ENCODE assay signal across 21 mouse cellular contexts in genomic region chr2:72970302-72970701, GRCm38 (mm10). TPM values are rescaled to one million over a fixed set of nuclear protein-coding genes. Genes with fewer than 3 reads are reported as not detected.
DNase-seq lines count a peak whose midpoint lies in the region; ATAC-seq and TF ChIP-seq lines count a peak whose summit lies in the region.
"Had no signal": no experiment of that assay in that cellular context is flagged by ENCODE, and none has a peak within 500 bp of the region (broad histone marks: within the 10 kb centered on the region; RNA-seq: fewer than 3 reads in every experiment).

No protein-coding gene starts in this region.

- no peak overlapping the region for H3K27ac ChIP-seq in kidney, postnatal 0 days
- H3K27ac ChIP-seq in kidney, embryonic 14.5 days (ENCODE audit: low read depth, low read length): no peak overlapping the region
- H3K27ac ChIP-seq: embryonic facial prominence, embryonic 15.5 days; hindbrain, embryonic 15.5 days; limb, embryonic 12.5 days; lung, embryonic 15.5 days had no signal

- in situ Hi-C loops in Patski (cut with MboI; ENCODE audit: low pct_unique_long_range_greater_than_20kb): no loop called here

- H3K4me2 ChIP-seq in kidney, postnatal 0 days (ENCODE audit: low read length): no peak overlapping the region
- H3K4me2 ChIP-seq in kidney, embryonic 14.5 days (replicated peaks; ENCODE audit: low read depth, low read length): no peak overlapping the region
- H3K4me2 ChIP-seq: embryonic facial prominence, embryonic 15.5 days; hindbrain, embryonic 15.5 days; limb, embryonic 12.5 days; lung, embryonic 15.5 days had no signal

- DNase-seq in kidney, postnatal 0 days (ENCODE audit: low spot score): no peak
- DNase-seq in 416B (ENCODE audit: low read depth) (peak; percentile 79), Patski (ENCODE audit: low read depth, low spot score) (no peak)
- no peak for DNase-seq in cerebellum, adult 9-11 months
- DNase-seq in ovary, postnatal 36 days (ENCODE audit: low spot score): no peak
- DNase-seq: cerebellum, adult 11 months; kidney, adult 9 months; right cerebral cortex, postnatal 25 days had no signal

- no peaks in the 10 kb centered on the region for H3K4me1 ChIP-seq in kidney, postnatal 0 days (replicated peaks; ENCODE audit: insufficient read depth, low read length)
- H3K4me1 ChIP-seq in kidney, embryonic 14.5 days (ENCODE audit: control insufficient read depth, insufficient read depth, low read length): peaks cover 4% of the 10 kb centered on the region; the same call in 1 of the 2 replicates

- no peak overlapping the region for H3K4me3 ChIP-seq in kidney, postnatal 0 days (replicated peaks; ENCODE audit: low read depth, low read length)
- no peak overlapping the region for H3K4me3 ChIP-seq in kidney, embryonic 14.5 days (ENCODE audit: low read length)
- H3K4me3 ChIP-seq: embryonic facial prominence, embryonic 15.5 days; hindbrain, embryonic 15.5 days; limb, embryonic 12.5 days; lung, embryonic 15.5 days; myocyte had no signal

- no peaks in the 10 kb centered on the region for H3K27me3 ChIP-seq in kidney, postnatal 0 days (ENCODE audit: insufficient read depth, low read length)
- H3K27me3 ChIP-seq in kidney, embryonic 14.5 days (ENCODE audit: control insufficient read depth, insufficient read depth, low read length): no peaks in the 10 kb centered on the region
- H3K27me3 ChIP-seq in Patski: no peaks in the 10 kb centered on the region
- H3K27me3 ChIP-seq: embryonic facial prominence, embryonic 15.5 days; hindbrain, embryonic 15.5 days; limb, embryonic 12.5 days; lung, embryonic 15.5 days had no signal

- CTCF ChIA-PET in Patski (lab: Charles Lee): no interaction called here

- POLR2A ChIA-PET in Patski (lab: Charles Lee): no interaction called here

- H3K9ac ChIP-seq in kidney, postnatal 0 days (ENCODE audit: low read depth, low read length): no peak overlapping the region
- H3K9ac ChIP-seq in kidney, embryonic 14.5 days (ENCODE audit: low read depth, low read length): no peak overlapping the region
- H3K9ac ChIP-seq: embryonic facial prominence, embryonic 15.5 days; hindbrain, embryonic 15.5 days; limb, embryonic 12.5 days; lung, embryonic 15.5 days had no signal

- peaks cover 15% of the 10 kb centered on the region for H3K36me3 ChIP-seq in kidney, postnatal 0 days (ENCODE audit: insufficient read depth, low read length)
- peaks cover 33% of the 10 kb centered on the region for H3K36me3 ChIP-seq in kidney, embryonic 14.5 days (ENCODE audit: control insufficient read depth, insufficient read depth, low read length)

- 90% methylated on average over 4 of the region's 4 CpGs for WGBS in kidney, postnatal 0 days
- 94% methylated on average over 4 of the region's 4 CpGs for WGBS in kidney, embryonic 14.5 days

- no peaks in the 10 kb centered on the region for H3K9me3 ChIP-seq in kidney, postnatal 0 days (replicated peaks; ENCODE audit: low read length)
- H3K9me3 ChIP-seq in kidney, embryonic 14.5 days (ENCODE audit: control insufficient read depth, low read length): no peaks in the 10 kb centered on the region
- H3K9me3 ChIP-seq: embryonic facial prominence, embryonic 15.5 days; hindbrain, embryonic 15.5 days; limb, embryonic 12.5 days; lung, embryonic 15.5 days had no signal

- no peak for ATAC-seq in kidney, postnatal 0 days (replicated peaks; ENCODE audit: low FRiP score, low read depth)
- ATAC-seq in kidney, embryonic 14.5 days (ENCODE audit: low FRiP score, low TSS enrichment): no peak
- no peak for ATAC-seq in Patski
- peak; percentile 98 for ATAC-seq in megakaryocyte, adult 5-6 weeks (ENCODE audit: poor library complexity, severe bottlenecking)
- ATAC-seq: activated CD4-positive, CD25-positive, alpha-beta regulatory T cell, adult 4 months; forebrain, embryonic 14.5 days had no signal

- TF ChIP-seq CTCF in kidney, postnatal 0 days (IDR thresholded peaks at IDR 0.05; ENCODE audit: low read depth): peak; percentile 37; the same call in 1 of the 2 replicates
- TF ChIP-seq CTCF in Patski (IDR thresholded peaks at IDR 0.05): peak; percentile 32

RNA-seq across cellular contexts. Expression of gene Sp3, which starts 9.9 kb away (rescaled TPM):
- 40.5 and 41.3 TPM in 2 replicates for polyA plus RNA-seq in kidney, postnatal 0 days (2015; fragmentation: Nextera tagmentation; extraction: Ambion mirVana)
- 48.5 and 76.0 TPM in 2 replicates for polyA plus RNA-seq in kidney, embryonic 14.5 days (2014; fragmentation: Nextera tagmentation; extraction: Ambion mirVana)
- 48.9 TPM for polyA plus RNA-seq in Patski (2021)
- 196 and 198 TPM in 2 replicates for total RNA-seq in megakaryocyte, adult 5-6 weeks (2015)
- 220 and 269 TPM in 2 replicates for total RNA-seq in megakaryocyte, adult 5-6 weeks (2017)

RNA-seq across cellular contexts. Expression of gene Gm11084, which starts 16.2 kb away (rescaled TPM):
- not detected in 2 replicates for polyA plus RNA-seq in kidney, postnatal 0 days (2015; fragmentation: Nextera tagmentation; extraction: Ambion mirVana)
- polyA plus RNA-seq in kidney, embryonic 14.5 days (2014; fragmentation: Nextera tagmentation; extraction: Ambion mirVana): not detected in 2 replicates
- not detected for polyA plus RNA-seq in Patski (2021)
- not detected in 2 replicates for total RNA-seq in megakaryocyte, adult 5-6 weeks (2015)
- not detected in 2 replicates for total RNA-seq in megakaryocyte, adult 5-6 weeks (2017)
- total RNA-seq: gastrocnemius, adult 18-20 months; heart, adult 8-10 months; left cerebral cortex, adult 18-20 months had no signal
- polyA plus RNA-seq: activated CD4-positive, CD25-positive, alpha-beta regulatory T cell, adult 4 months; embryonic facial prominence, embryonic 15.5 days; forebrain, embryonic 14.5 days; heart, postnatal 0 days; hindbrain, embryonic 15.5 days; limb, embryonic 12.5 days; lung, embryonic 15.5 days; myocyte had no signal
